Mouse (Mus musculus) limb, embryonic 14.5 days (tissue): Measurements from ENCODE around the gene Cyp3a25. TPM values are rescaled to one million over a fixed set of nuclear protein-coding genes. Genes with fewer than 3 reads are reported as not detected.
"Not testable (repeated sequence)": the region's sequence is repeated elsewhere in the genome, so short reads cannot be mapped to it uniquely, and the experiment has no call there.

Experiments
- ATAC-seq: fragments of 200-750 bp; cut with Nextera tagmentation; 2 replicates; pipeline ENCODE4 v1.8.0; 2017; ENCODE audit warnings: low read depth, moderate number of reproducible peaks, moderate TSS enrichment; ENCODE audit not compliant: low FRiP score
- DNase-seq: peaks from one replicate; pipeline ENCODE4 v3.0.0-alpha.2; 2015; ENCODE audit warnings: low spot score
- H3K27ac ChIP-seq: fragments of 300-500 bp; sonication (generic); replicated peaks from 2 replicates; pipeline ENCODE4 v1.5.1; 2014; ENCODE audit warnings: low read depth, mild to moderate bottlenecking, low read length, moderate library complexity, mixed read lengths
- H3K27me3 ChIP-seq: fragments of 300-500 bp; sonication (generic); 2 replicates; pipeline ENCODE4 v1.6.1; 2014; ENCODE audit warnings: low read length, mixed read lengths; ENCODE audit not compliant: control insufficient read depth, insufficient read depth
- H3K36me3 ChIP-seq: fragments of 300-500 bp; sonication (generic); 2 replicates; pipeline ENCODE4 v1.6.1; 2014; ENCODE audit warnings: mild to moderate bottlenecking, low read length, moderate library complexity, mixed read lengths; ENCODE audit not compliant: control insufficient read depth, insufficient read depth
- H3K4me1 ChIP-seq: fragments of 300-500 bp; sonication (generic); 2 replicates; pipeline ENCODE4 v1.6.1; 2014; ENCODE audit warnings: antibody characterized with exemption, low read length, mixed read lengths; ENCODE audit not compliant: control insufficient read depth, insufficient read depth
- H3K4me2 ChIP-seq: fragments of 300-500 bp; sonication (generic); replicated peaks from 2 replicates; pipeline ENCODE4 v1.6.1; 2014; ENCODE audit warnings: low read depth, mild to moderate bottlenecking, low read length, moderate library complexity; ENCODE audit not compliant: severe bottlenecking
- H3K4me3 ChIP-seq: fragments of 300-500 bp; sonication (generic); replicated peaks from 2 replicates; pipeline ENCODE4 v1.5.1; 2014; ENCODE audit warnings: low read length
- H3K9ac ChIP-seq: fragments of 300-500 bp; sonication (generic); 2 replicates; pipeline ENCODE4 v1.6.1; 2014; ENCODE audit warnings: mild to moderate bottlenecking, low read depth, low read length, moderate library complexity; ENCODE audit not compliant: severe bottlenecking
- H3K9me3 ChIP-seq: fragments of 300-500 bp; sonication (generic); 2 replicates; pipeline ENCODE4 v1.6.1; 2016; ENCODE audit warnings: low read length; ENCODE audit not compliant: control insufficient read depth
- POLR2A ChIP-seq: fragments of 200-500 bp; IDR thresholded peaks from 2 replicates; pipeline ENCODE4 v1.8.0; 2012; ENCODE audit warnings: inconsistent platforms, mild to moderate bottlenecking, moderate library complexity, borderline replicate concordance; ENCODE audit not compliant: insufficient read depth, insufficient read length; ENCODE audit errors: extremely low read depth
- WGBS: fragments of 180-500 bp; shearing (Covaris S2); extraction: QIAGEN DNeasy Blood & Tissue Kit; methylation state at CpG from one replicate; pipeline ENCODE4 v1.1.7; 2014; 5-methylcytosine and 5-hydroxymethylcytosine counted together
- polyA plus RNA-seq, 2 experiments: library from polyadenylated mRNA; depleted of rRNA in 1 of 2; stranded (reverse) in 1 of 2; unstranded in 1 of 2; fragments of >200 nt; fragmentation: Nextera tagmentation in 1 of 2; extraction: Ambion mirVana in 1 of 2; gene quantifications; 2 replicates each; pipeline versions ENCODE4 v1.2.1 to v1.2.3; 2012 to 2014

Cyp3a25 gene
- polyA plus RNA-seq (2012; rRNA removed) (not detected in 2 replicates), polyA plus RNA-seq (2014; fragmentation: Nextera tagmentation; extraction: Ambion mirVana) (not detected in 2 replicates)

- DNase-seq: not testable (repeated sequence)
- WGBS: 63% methylated on average over 1 of the region's 1 CpGs
These were observed at the start of gene Cyp3a25 for GRCm38 (mm10) chr5:146009509-146009908. TSS of gene Cyp3a25 (minus strand) at chr5:146009618.

GRCm38 (mm10) chr5:146021136-146021535, 11.7 kb upstream of the Cyp3a25 start:
- TF ChIP-seq POLR2A: no peak
- no peaks in the 10 kb centered on the region for H3K27me3 ChIP-seq
- H3K9me3 ChIP-seq: peaks cover 4% of the 10 kb centered on the region; the same call in 1 of the 2 replicates
- no peaks in the 10 kb centered on the region for H3K4me1 ChIP-seq
- DNase-seq (no peak), ATAC-seq (no peak)
- no peaks in the 10 kb centered on the region for H3K36me3 ChIP-seq
- no peak overlapping the region for H3K4me2 ChIP-seq
- 39% methylated on average over 4 of the region's 4 CpGs for WGBS
- H3K9ac ChIP-seq: no peak overlapping the region
- H3K4me3 ChIP-seq: no peak overlapping the region
- H3K27ac ChIP-seq: no peak overlapping the region

More at GRCm38 (mm10) chr5:146009509-146009908, at the start of gene Cyp3a25:
- H3K9me3 ChIP-seq, H3K4me3 ChIP-seq, H3K4me2 ChIP-seq, ATAC-seq, H3K9ac ChIP-seq, H3K27me3 ChIP-seq, H3K36me3 ChIP-seq, H3K27ac ChIP-seq, H3K4me1 ChIP-seq: not testable (repeated sequence)

GRCm38 (mm10) chr5:146018275-146018674, 8.9 kb upstream of the Cyp3a25 start:
- Histone ChIP-seq H3K4me1 (no peaks in the 10 kb centered on the region), H3K9ac (no peak overlapping the region), H3K27me3 (no peaks in the 10 kb centered on the region), H3K9me3 (peaks cover 4% of the 10 kb centered on the region; the same call in 1 of the 2 replicates), H3K4me2 (no peak overlapping the region), H3K4me3 (no peak overlapping the region), H3K27ac (no peak overlapping the region), H3K36me3 (no peaks in the 10 kb centered on the region)
- TF ChIP-seq POLR2A: no peak
- ATAC-seq (no peak), DNase-seq (no peak)
- 73% methylated on average over 5 of the region's 5 CpGs for WGBS

- WGBS: 68% methylated on average over 1 of the region's 1 CpGs
- Histone ChIP-seq H3K27me3 (no peaks in the 10 kb centered on the region), H3K4me1 (no peaks in the 10 kb centered on the region), H3K4me3 (no peak overlapping the region), H3K27ac (no peak overlapping the region), H3K4me2 (no peak overlapping the region), H3K9ac (no peak overlapping the region), H3K9me3 (no peaks in the 10 kb centered on the region), H3K36me3 (no peaks in the 10 kb centered on the region)
- ATAC-seq (no peak), DNase-seq (no peak)
- no peak for TF ChIP-seq POLR2A
These were observed 1.8 kb upstream of the Cyp3a25 start for GRCm38 (mm10) chr5:146011251-146011650.

GRCm38 (mm10) chr5:145967080-145967479, 42.3 kb downstream of the Cyp3a25 start:
- H3K4me2 ChIP-seq: no peak overlapping the region
- no peak overlapping the region for H3K27ac ChIP-seq
- no peak overlapping the region for H3K4me3 ChIP-seq
- H3K9ac ChIP-seq: no peak overlapping the region
- ATAC-seq (no peak), DNase-seq (no peak)
- H3K27me3 ChIP-seq: no peaks in the 10 kb centered on the region
- H3K9me3 ChIP-seq: peaks cover 8% of the 10 kb centered on the region; the same call in 1 of the 2 replicates
- H3K36me3 ChIP-seq: no peaks in the 10 kb centered on the region
- no peak for TF ChIP-seq POLR2A
- H3K4me1 ChIP-seq: no peaks in the 10 kb centered on the region

Other genes with a start within 250 kb of the Cyp3a25 start
- not detected in 2 replicates for gene Cyp3a44, start 203.7 kb downstream of the Cyp3a25 start, polyA plus RNA-seq (2012; rRNA removed)
- gene Cyp3a44, start 203.7 kb downstream of the Cyp3a25 start, polyA plus RNA-seq (2014; fragmentation: Nextera tagmentation; extraction: Ambion mirVana): not detected in 2 replicates
- gene Cyp3a11, start 129.7 kb downstream of the Cyp3a25 start, polyA plus RNA-seq (2012; rRNA removed): not detected in 2 replicates
- gene Cyp3a11, start 129.7 kb downstream of the Cyp3a25 start, polyA plus RNA-seq (2014; fragmentation: Nextera tagmentation; extraction: Ambion mirVana): not detected in 2 replicates
- gene Cyp3a59, start 69.6 kb upstream of the Cyp3a25 start, polyA plus RNA-seq (2012; rRNA removed): not detected in 2 replicates
- not detected in 2 replicates for gene Cyp3a59, start 69.6 kb upstream of the Cyp3a25 start, polyA plus RNA-seq (2014; fragmentation: Nextera tagmentation; extraction: Ambion mirVana)
- not detected in 2 replicates for gene Gm5565, start 150.9 kb upstream of the Cyp3a25 start, polyA plus RNA-seq (2012; rRNA removed)
- not detected in 2 replicates for gene Gm5565, start 150.9 kb upstream of the Cyp3a25 start, polyA plus RNA-seq (2014; fragmentation: Nextera tagmentation; extraction: Ambion mirVana)
- not detected in 2 replicates for gene Gm6309, start 161.1 kb upstream of the Cyp3a25 start, polyA plus RNA-seq (2012; rRNA removed)
- not detected in 2 replicates for gene Gm6309, start 161.1 kb upstream of the Cyp3a25 start, polyA plus RNA-seq (2014; fragmentation: Nextera tagmentation; extraction: Ambion mirVana)
- 0.38 and 0.68 TPM in 2 replicates for gene 1700001J03Rik, start 175.7 kb upstream of the Cyp3a25 start, polyA plus RNA-seq (2012; rRNA removed)
- not detected in 2 replicates for gene 1700001J03Rik, start 175.7 kb upstream of the Cyp3a25 start, polyA plus RNA-seq (2014; fragmentation: Nextera tagmentation; extraction: Ambion mirVana)
- gene Rnf6, start 211.9 kb upstream of the Cyp3a25 start, polyA plus RNA-seq (2012; rRNA removed): 16.6 and 25.4 TPM in 2 replicates
- 36.6 and 37.8 TPM in 2 replicates for gene Rnf6, start 211.9 kb upstream of the Cyp3a25 start, polyA plus RNA-seq (2014; fragmentation: Nextera tagmentation; extraction: Ambion mirVana)
- 68.3 and 75.1 TPM in 2 replicates for gene Cdk8, start 221.6 kb upstream of the Cyp3a25 start, polyA plus RNA-seq (2012; rRNA removed)
- gene Cdk8, start 221.6 kb upstream of the Cyp3a25 start, polyA plus RNA-seq (2014; fragmentation: Nextera tagmentation; extraction: Ambion mirVana): 27.1 and 28.0 TPM in 2 replicates